Mouse (Mus musculus) retina, postnatal 7 days (tissue): ENCODE data around the gene Opcml.

Experiments
- DNase-seq: peaks from one replicate; pipeline ENCODE4 v3.0.0-alpha.2; 2012; ENCODE audit warnings: low read depth, low spot score

Opcml gene

GRCm38 (mm10) chr9:27830519-27830918 is 39.9 kb downstream of the Opcml start:
- no peak for DNase-seq

GRCm38 (mm10) chr9:27842806-27843205 is 52.2 kb downstream of the Opcml start:
- DNase-seq, result no peak

- no peak for DNase-seq
Observed at GRCm38 (mm10) chr9:27871624-27872023, 81.0 kb downstream of the Opcml start.

- DNase-seq, result no peak
Observed at GRCm38 (mm10) chr9:27889636-27890035, 99.1 kb downstream of the Opcml start.

GRCm38 (mm10) chr9:27917250-27917649 is 126.7 kb downstream of the Opcml start:
- DNase-seq, result no peak

GRCm38 (mm10) chr9:27923495-27923894 is 132.9 kb downstream of the Opcml start:
- DNase-seq, result no peak

GRCm38 (mm10) chr9:27923945-27924825 is 133.6 kb downstream of the Opcml start:
- DNase-seq, result no peak

- no peak for DNase-seq
Observed at GRCm38 (mm10) chr9:27925650-27926049, 135.1 kb downstream of the Opcml start.

GRCm38 (mm10) chr9:27937253-27937652 is 146.7 kb downstream of the Opcml start:
- no peak for DNase-seq

GRCm38 (mm10) chr9:27937660-27938059 is 147.1 kb downstream of the Opcml start:
- DNase-seq, result no peak

GRCm38 (mm10) chr9:27945323-27946010 is 154.9 kb downstream of the Opcml start:
- DNase-seq, result no peak

- no peak for DNase-seq
Observed at GRCm38 (mm10) chr9:27951110-27951509, 160.5 kb downstream of the Opcml start.

- DNase-seq, result no peak
Observed at GRCm38 (mm10) chr9:27961682-27962081, 171.1 kb downstream of the Opcml start.

- no peak for DNase-seq
Observed at GRCm38 (mm10) chr9:27963385-27963784, 172.8 kb downstream of the Opcml start.

GRCm38 (mm10) chr9:27964902-27965550 is 174.5 kb downstream of the Opcml start:
- DNase-seq, result no peak

- DNase-seq, result no peak
Observed at GRCm38 (mm10) chr9:27968266-27968665, 177.7 kb downstream of the Opcml start.

GRCm38 (mm10) chr9:27972293-27972692 is 181.7 kb downstream of the Opcml start:
- no peak for DNase-seq

- no peak for DNase-seq
Observed at GRCm38 (mm10) chr9:27982576-27982975, 192.0 kb downstream of the Opcml start.

GRCm38 (mm10) chr9:27986604-27987588 is 196.3 kb downstream of the Opcml start:
- no peak for DNase-seq

- no peak for DNase-seq
Observed at GRCm38 (mm10) chr9:27991611-27992010, 201.0 kb downstream of the Opcml start.

GRCm38 (mm10) chr9:27996536-27996935 is 206.0 kb downstream of the Opcml start:
- DNase-seq, result no peak
